Mouse (Mus musculus): ENCODE measurements around the gene 2810006K23Rik. TPM values are rescaled to one million over a fixed set of nuclear protein-coding genes. Genes with fewer than 3 reads are reported as not detected.

2810006K23Rik gene
- total and polyA plus RNA-seq, 3 experiments, result 7.6 to 13.3 TPM; not detected in 1

GRCm38 (mm10) chr5:124351111-124351560, 23.2 kb downstream of the 2810006K23Rik start:
- Histone ChIP-seq H3K9ac (ENCODE audit: control insufficient read depth, low read depth, low read length, poor library complexity, severe bottlenecking) (no peak overlapping the region), H3K4me1 (ENCODE audit: control insufficient read depth in 1 of 2, insufficient read depth in 2 of 2, low read length in 2 of 2) (peaks cover 2 to 11% of the 10 kb centered on the region in 2 experiments), H3K4me3 (ENCODE audit: control insufficient read depth in 1 of 2, insufficient read depth in 1 of 2, low read depth in 2 of 2, low read length in 2 of 2) (no peak overlapping the region), H3K27me3 (ENCODE audit: control insufficient read depth in 1 of 2, insufficient read depth in 2 of 2, low read length in 2 of 2) (no peaks in the 10 kb centered on the region), H3K36me3 (ENCODE audit: control insufficient read depth in 1 of 2, insufficient read depth in 2 of 2, low read length in 2 of 2) (peaks cover 7 to 10% of the 10 kb centered on the region in 2 experiments), H3K9me3 (replicated peaks; ENCODE audit: insufficient read depth, low read length) (no peaks in the 10 kb centered on the region), H3K79me2 (ENCODE audit: control insufficient read depth, insufficient read depth, low read length, poor library complexity) (peaks cover 45% of the 10 kb centered on the region), H3K27ac (ENCODE audit: control insufficient read depth, low read depth, low read length) (no peak overlapping the region)
- peak; percentile 44 for DNase-seq (ENCODE audit: low read depth, low spot score)
- TF ChIP-seq EP300 (IDR thresholded peaks at IDR 0.05; ENCODE audit: low read depth in 1 of 2, low read length in 2 of 2) (no peak), CTCF (IDR thresholded peaks at IDR 0.05 in 2 of 3, conservative IDR thresholded peaks at IDR 0.05 in 1 of 3; ENCODE audit: control insufficient read depth in 1 of 3, insufficient read depth in 1 of 3, low read depth in 2 of 3, low read length in 3 of 3, poor library complexity in 1 of 3, severe bottlenecking in 1 of 3) (no peak), CHD1 (IDR thresholded peaks at IDR 0.05; ENCODE audit: low read depth, low read length) (no peak), NELFE (IDR thresholded peaks at IDR 0.05; ENCODE audit: low read depth, low read length) (no peak), HCFC1 (IDR thresholded peaks at IDR 0.05; ENCODE audit: low read depth, low read length) (no peak), GABPA (IDR thresholded peaks at IDR 0.05; ENCODE audit: low read depth, low read length) (no peak), MEF2A (IDR thresholded peaks at IDR 0.05; ENCODE audit: extremely low read depth, insufficient replicate concordance, low read depth, low read length, poor library complexity, severe bottlenecking) (no peak), MXI1 (IDR thresholded peaks at IDR 0.05; ENCODE audit: low read depth, low read length) (no peak), UBTF (IDR thresholded peaks at IDR 0.05; ENCODE audit: borderline replicate concordance, insufficient read depth, low read depth, low read length) (no peak), POLR2AphosphoS2 (IDR thresholded peaks at IDR 0.05; ENCODE audit: low read length) (no peak), MAFK (IDR thresholded peaks at IDR 0.05; ENCODE audit: borderline replicate concordance, low read depth, low read length) (no peak), TBP (IDR thresholded peaks at IDR 0.05; ENCODE audit: low read depth, low read length) (no peak), KAT2A (conservative IDR thresholded peaks at IDR 0.05; ENCODE audit: low read depth, low read length) (no peak), GATA1 (IDR thresholded peaks at IDR 0.05; ENCODE audit: low read depth, low read length) (no peak)

GRCm38 (mm10) chr5:124351604-124352003, 23.7 kb downstream of the 2810006K23Rik start:
- Histone ChIP-seq H3K4me3 (ENCODE audit: control insufficient read depth in 1 of 2, insufficient read depth in 1 of 2, low read depth in 2 of 2, low read length in 2 of 2) (no peak overlapping the region), H3K36me3 (ENCODE audit: control insufficient read depth in 1 of 2, insufficient read depth in 2 of 2, low read length in 2 of 2) (peaks cover 7 to 10% of the 10 kb centered on the region in 2 experiments), H3K27me3 (ENCODE audit: control insufficient read depth in 1 of 2, insufficient read depth in 2 of 2, low read length in 2 of 2) (no peaks in the 10 kb centered on the region), H3K9me3 (replicated peaks; ENCODE audit: insufficient read depth, low read length) (no peaks in the 10 kb centered on the region), H3K4me1 (ENCODE audit: control insufficient read depth in 1 of 2, insufficient read depth in 2 of 2, low read length in 2 of 2) (peaks cover 2 to 11% of the 10 kb centered on the region in 2 experiments), H3K79me2 (ENCODE audit: control insufficient read depth, insufficient read depth, low read length, poor library complexity) (peaks cover 45% of the 10 kb centered on the region), H3K9ac (ENCODE audit: control insufficient read depth, low read depth, low read length, poor library complexity, severe bottlenecking) (no peak overlapping the region), H3K27ac (ENCODE audit: control insufficient read depth, low read depth, low read length) (no peak overlapping the region)
- no peak for DNase-seq (ENCODE audit: low read depth, low spot score)
- TF ChIP-seq USF1 (IDR thresholded peaks at IDR 0.05; ENCODE audit: low read depth, low read length) (no peak), RCOR1 (IDR thresholded peaks at IDR 0.05; ENCODE audit: low read depth, low read length) (no peak), CHD2 (IDR thresholded peaks at IDR 0.05; ENCODE audit: low read length) (no peak), MAFK (IDR thresholded peaks at IDR 0.05; ENCODE audit: borderline replicate concordance, low read depth, low read length) (no peak), USF2 (IDR thresholded peaks at IDR 0.05; ENCODE audit: borderline replicate concordance in 1 of 2, insufficient read depth in 1 of 2, low read depth in 1 of 2, low read length in 2 of 2) (no peak), UBTF (IDR thresholded peaks at IDR 0.05; ENCODE audit: borderline replicate concordance, insufficient read depth, low read depth, low read length) (no peak), ZC3H11A (IDR thresholded peaks at IDR 0.05; ENCODE audit: low read depth, low read length) (no peak), ZNF384 (IDR thresholded peaks at IDR 0.05; ENCODE audit: low read depth, low read length) (no peak), KAT2A (conservative IDR thresholded peaks at IDR 0.05; ENCODE audit: low read depth, low read length) (no peak), CHD1 (IDR thresholded peaks at IDR 0.05; ENCODE audit: low read depth, low read length) (no peak), E2F4 (IDR thresholded peaks at IDR 0.05; ENCODE audit: borderline replicate concordance, low read depth, low read length) (no peak)

All from MEL (cell line).